ENCODE assay signal across 27 mouse cellular contexts in genomic region chr3:80774005-80774764, GRCm38 (mm10). TPM values are rescaled to one million over a fixed set of nuclear protein-coding genes. Genes with fewer than 3 reads are reported as not detected.
DNase-seq lines count a peak whose midpoint lies in the region; ATAC-seq lines count a peak whose summit lies in the region.
"Had no signal": no experiment of that assay in that cellular context is flagged by ENCODE, and none has a peak within 500 bp of the region (broad histone marks: within the 10 kb centered on the region; RNA-seq: fewer than 3 reads in every experiment).

No protein-coding gene starts in this region.

- H3K27ac ChIP-seq in hindbrain, embryonic 11.5 days (ENCODE audit: low read depth, low read length): no peak overlapping the region
- no peak overlapping the region for H3K27ac ChIP-seq in hindbrain, embryonic 14.5 days
- no peak overlapping the region for H3K27ac ChIP-seq in neural tube, embryonic 11.5 days (ENCODE audit: low read depth, low read length)
- H3K27ac ChIP-seq in forebrain, embryonic 15.5 days (replicated peaks): peak overlapping the region; percentile 68
- H3K27ac ChIP-seq in neural tube, embryonic 13.5 days (replicated peaks): no peak overlapping the region
- H3K27ac ChIP-seq: heart, embryonic 10.5 days; heart, embryonic 15.5 days; liver, embryonic 14.5 days; midbrain, embryonic 10.5 days; stomach, postnatal 0 days had no signal

- H3K9me3 ChIP-seq in hindbrain, embryonic 11.5 days (ENCODE audit: control insufficient read depth, low read length): no peaks in the 10 kb centered on the region
- no peaks in the 10 kb centered on the region for H3K9me3 ChIP-seq in hindbrain, embryonic 14.5 days (ENCODE audit: control insufficient read depth, low read length)
- no peaks in the 10 kb centered on the region for H3K9me3 ChIP-seq in neural tube, embryonic 11.5 days (ENCODE audit: control insufficient read depth, low read length)
- no peaks in the 10 kb centered on the region for H3K9me3 ChIP-seq in forebrain, embryonic 15.5 days
- H3K9me3 ChIP-seq in neural tube, embryonic 13.5 days: no peaks in the 10 kb centered on the region
- H3K9me3 ChIP-seq: heart, embryonic 10.5 days; heart, embryonic 15.5 days; midbrain, embryonic 10.5 days had no signal

- H3K4me2 ChIP-seq in hindbrain, embryonic 11.5 days (replicated peaks; ENCODE audit: low read depth, low read length): no peak overlapping the region
- no peak overlapping the region for H3K4me2 ChIP-seq in hindbrain, embryonic 14.5 days (replicated peaks)
- H3K4me2 ChIP-seq in neural tube, embryonic 11.5 days (ENCODE audit: low read depth): no peak overlapping the region
- H3K4me2 ChIP-seq in forebrain, embryonic 15.5 days (replicated peaks): no peak overlapping the region
- H3K4me2 ChIP-seq in neural tube, embryonic 13.5 days: no peak overlapping the region
- H3K4me2 ChIP-seq: heart, embryonic 15.5 days had no signal

- H3K4me1 ChIP-seq in hindbrain, embryonic 11.5 days (replicated peaks; ENCODE audit: control insufficient read depth, insufficient read depth, low read length): no peaks in the 10 kb centered on the region
- no peaks in the 10 kb centered on the region for H3K4me1 ChIP-seq in hindbrain, embryonic 14.5 days (replicated peaks; ENCODE audit: control insufficient read depth, insufficient read depth, low read length)
- no peaks in the 10 kb centered on the region for H3K4me1 ChIP-seq in neural tube, embryonic 11.5 days (ENCODE audit: control insufficient read depth, insufficient read depth, low read length)
- H3K4me1 ChIP-seq in forebrain, embryonic 15.5 days: peaks cover 22% of the 10 kb centered on the region
- H3K4me1 ChIP-seq in neural tube, embryonic 13.5 days (replicated peaks): peaks cover 6% of the 10 kb centered on the region; the same call in 1 of the 2 replicates
- H3K4me1 ChIP-seq: heart, embryonic 10.5 days; heart, embryonic 15.5 days; midbrain, embryonic 10.5 days had no signal

- DNase-seq in hindbrain, embryonic 11.5 days (ENCODE audit: low spot score): no peak
- no peak for DNase-seq in hindbrain, embryonic 14.5 days (ENCODE audit: low spot score)
- DNase-seq in neural tube, embryonic 11.5 days (ENCODE audit: low spot score): no peak
- DNase-seq in neural tube, embryonic 10.5 days (ENCODE audit: extremely low spot score, low spot score): no peak
- DNase-seq in testis, postnatal 10 days (ENCODE audit: low spot score): no peak
- no peak for DNase-seq in cerebellum, adult 11 months
- DNase-seq: adrenal gland, postnatal 14 days; cerebellum, adult 9-10 months; cerebellum, postnatal 36 days; gastrocnemius, postnatal 10 days; heart, adult 11 months; kidney, adult 9 months; kidney, postnatal 10 days; liver; lung, adult 2 months; lung, postnatal 10 days; right cerebral cortex, postnatal 4 days had no signal

- H3K4me3 ChIP-seq in hindbrain, embryonic 11.5 days (ENCODE audit: low read depth, low read length): no peak overlapping the region
- no peak overlapping the region for H3K4me3 ChIP-seq in hindbrain, embryonic 14.5 days (replicated peaks; ENCODE audit: low read length)
- H3K4me3 ChIP-seq in neural tube, embryonic 11.5 days (ENCODE audit: low read depth, low read length): no peak overlapping the region
- no peak overlapping the region for H3K4me3 ChIP-seq in forebrain, embryonic 15.5 days
- no peak overlapping the region for H3K4me3 ChIP-seq in neural tube, embryonic 13.5 days
- H3K4me3 ChIP-seq: heart, embryonic 10.5 days; heart, embryonic 15.5 days; midbrain, embryonic 10.5 days had no signal

- 74% methylated on average over 4 of the region's 4 CpGs for WGBS in hindbrain, embryonic 11.5 days
- WGBS in hindbrain, embryonic 14.5 days: 65% methylated on average over 4 of the region's 4 CpGs
- 70% methylated on average over 4 of the region's 4 CpGs for WGBS in neural tube, embryonic 11.5 days
- 48% methylated on average over 4 of the region's 4 CpGs for WGBS in forebrain, embryonic 15.5 days
- WGBS in neural tube, embryonic 13.5 days: 42% methylated on average over 4 of the region's 4 CpGs

- no peaks in the 10 kb centered on the region for H3K27me3 ChIP-seq in hindbrain, embryonic 11.5 days (ENCODE audit: control insufficient read depth, insufficient read depth, low read length)
- no peaks in the 10 kb centered on the region for H3K27me3 ChIP-seq in hindbrain, embryonic 14.5 days (ENCODE audit: control insufficient read depth, insufficient read depth, low read length)
- no peaks in the 10 kb centered on the region for H3K27me3 ChIP-seq in neural tube, embryonic 11.5 days (ENCODE audit: control insufficient read depth, insufficient read depth, low read length)
- H3K27me3 ChIP-seq in forebrain, embryonic 15.5 days: no peaks in the 10 kb centered on the region
- H3K27me3 ChIP-seq in neural tube, embryonic 13.5 days: no peaks in the 10 kb centered on the region
- H3K27me3 ChIP-seq: heart, embryonic 15.5 days had no signal

- no peak overlapping the region for H3K9ac ChIP-seq in hindbrain, embryonic 11.5 days (ENCODE audit: low read depth, low read length)
- H3K9ac ChIP-seq in hindbrain, embryonic 14.5 days: no peak overlapping the region
- H3K9ac ChIP-seq in neural tube, embryonic 11.5 days (ENCODE audit: low read length): no peak overlapping the region
- no peak overlapping the region for H3K9ac ChIP-seq in forebrain, embryonic 15.5 days (replicated peaks)
- H3K9ac ChIP-seq in neural tube, embryonic 13.5 days: no peak overlapping the region
- H3K9ac ChIP-seq: heart, embryonic 15.5 days; liver, embryonic 14.5 days had no signal

- 0 out of 2 replicates have a peak, but pooled peaks have one; percentile 33 for ATAC-seq in hindbrain, embryonic 11.5 days (ENCODE audit: low FRiP score)
- ATAC-seq in hindbrain, embryonic 14.5 days (ENCODE audit: low FRiP score): no peak
- ATAC-seq in neural tube, embryonic 11.5 days (ENCODE audit: insufficient read depth, low FRiP score, low TSS enrichment): peak; percentile 27; the same call in 1 of the 2 replicates
- peak; percentile 92 for ATAC-seq in forebrain, embryonic 15.5 days (replicated peaks)
- peak; percentile 40; the same call in 1 of the 2 replicates for ATAC-seq in neural tube, embryonic 13.5 days (ENCODE audit: low read depth)
- ATAC-seq: CD4-positive, CD25-positive, alpha-beta regulatory T cell, adult 4 months; intestine, postnatal 0 days; midbrain, embryonic 16.5 days had no signal

- H3K36me3 ChIP-seq in hindbrain, embryonic 11.5 days (ENCODE audit: control insufficient read depth, insufficient read depth, low read length): no peaks in the 10 kb centered on the region
- no peaks in the 10 kb centered on the region for H3K36me3 ChIP-seq in hindbrain, embryonic 14.5 days (replicated peaks; ENCODE audit: control insufficient read depth, insufficient read depth)
- no peaks in the 10 kb centered on the region for H3K36me3 ChIP-seq in neural tube, embryonic 11.5 days (ENCODE audit: control insufficient read depth, insufficient read depth, low read length)
- H3K36me3 ChIP-seq in forebrain, embryonic 15.5 days: no peaks in the 10 kb centered on the region
- no peaks in the 10 kb centered on the region for H3K36me3 ChIP-seq in neural tube, embryonic 13.5 days
- H3K36me3 ChIP-seq: heart, embryonic 10.5 days; heart, embryonic 15.5 days; midbrain, embryonic 10.5 days had no signal

RNA-seq across cellular contexts. Expression of gene Gria2, which starts 28.4 kb away (rescaled TPM):
- 20.7 and 37.2 TPM in 2 replicates for polyA plus RNA-seq in hindbrain, embryonic 11.5 days (2014; fragmentation: Nextera tagmentation; extraction: Ambion mirVana)
- 165 and 186 TPM in 2 replicates for polyA plus RNA-seq in hindbrain, embryonic 14.5 days (2014; fragmentation: Nextera tagmentation; extraction: Ambion mirVana)
- polyA plus RNA-seq in neural tube, embryonic 11.5 days (2014; fragmentation: Nextera tagmentation; extraction: Ambion mirVana): 17.7 and 19.1 TPM in 2 replicates
- 198 and 222 TPM in 2 replicates for polyA plus RNA-seq in forebrain, embryonic 15.5 days (2015; fragmentation: Nextera tagmentation; extraction: Ambion mirVana)
- 89.1 and 103 TPM in 2 replicates for polyA plus RNA-seq in neural tube, embryonic 13.5 days (2015; fragmentation: Nextera tagmentation; extraction: Ambion mirVana)
- polyA plus RNA-seq: CD4-positive, CD25-positive, alpha-beta regulatory T cell, adult 4 months had no signal
